Mouse (Mus musculus) adrenal gland, adult 2 months (tissue): ENCODE data around the gene Vsig8. TPM values are rescaled to one million over a fixed set of nuclear protein-coding genes. Genes with fewer than 3 reads are reported as not detected.

ENCODE experiments used
- DNase-seq: peaks from one replicate; pipeline ENCODE4 v3.0.0; 2021
- polyA plus RNA-seq: library from polyadenylated mRNA; depleted of rRNA; stranded (reverse); fragments of >200 nt; gene quantifications from 2 replicates; pipeline ENCODE4 v1.2.3, GENCODE M21; 2012
- total RNA-seq, 2 experiments: library from RNA; stranded (reverse); gene quantifications; 2 replicates each; pipeline ENCODE4 v1.2.3; 2021

The Vsig8 gene
- total and polyA plus RNA-seq, 3 experiments: 0.24 to 1.6 (median 0.61) TPM

DNA sequence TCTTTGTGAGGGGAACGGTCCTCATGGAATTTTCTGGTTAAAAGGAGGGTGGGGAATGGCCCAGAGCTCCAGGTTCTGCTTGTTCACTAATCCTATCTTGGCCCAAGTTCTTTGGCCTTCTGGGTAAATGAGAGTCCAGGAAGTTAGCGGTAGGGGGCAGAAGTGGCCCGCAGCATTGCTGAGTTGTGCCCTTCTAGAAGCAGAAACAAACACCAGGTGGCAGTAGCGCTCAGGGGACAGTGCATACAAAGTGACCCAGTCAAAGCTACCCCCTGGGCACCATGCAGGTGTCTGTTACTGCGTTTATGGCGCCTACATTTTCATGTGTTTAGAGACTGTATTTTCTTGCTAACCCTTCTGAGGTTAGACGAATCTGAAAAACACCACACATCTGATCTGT is 27.0 kb upstream of the Vsig8 start:
- peak; percentile 90 for DNase-seq

DNA sequence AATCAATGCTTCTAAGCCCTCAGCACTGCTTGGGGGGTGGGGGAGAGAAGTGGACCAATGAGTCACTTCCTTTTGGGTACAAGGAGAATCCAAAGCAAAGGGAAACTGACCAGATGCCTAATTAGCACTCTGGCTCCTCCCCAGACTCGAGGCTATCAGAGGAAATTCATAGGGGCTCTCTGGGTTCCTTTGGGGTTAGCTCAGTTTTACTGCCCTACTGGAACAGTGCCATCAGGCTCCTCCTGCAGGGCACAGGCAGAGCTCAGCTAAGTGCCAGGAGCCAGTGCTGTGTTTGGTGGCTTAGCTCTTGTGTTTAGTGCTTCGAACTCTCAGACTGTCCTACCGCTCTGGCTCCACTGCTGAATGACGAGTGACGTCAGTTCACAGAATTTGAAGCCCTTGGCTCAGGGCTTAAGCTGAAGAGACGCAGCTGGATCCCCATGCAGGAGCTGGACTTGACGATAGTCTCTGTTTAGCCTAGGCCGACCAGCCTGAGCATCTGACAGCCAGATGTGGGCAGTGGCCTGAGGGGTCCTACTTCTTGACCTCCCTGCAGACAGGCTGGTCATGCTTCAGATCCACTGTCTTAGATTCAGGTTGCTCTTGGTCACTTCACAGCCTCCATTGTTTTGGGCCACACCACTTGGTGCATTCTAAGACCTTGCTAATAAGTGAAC is 25.1 kb upstream of the Vsig8 start:
- no peak for DNase-seq

GRCm38 (mm10) chr1:172532551-172532950 is 23.2 kb upstream of the Vsig8 start:
- DNase-seq: peak; percentile 45

DNA sequence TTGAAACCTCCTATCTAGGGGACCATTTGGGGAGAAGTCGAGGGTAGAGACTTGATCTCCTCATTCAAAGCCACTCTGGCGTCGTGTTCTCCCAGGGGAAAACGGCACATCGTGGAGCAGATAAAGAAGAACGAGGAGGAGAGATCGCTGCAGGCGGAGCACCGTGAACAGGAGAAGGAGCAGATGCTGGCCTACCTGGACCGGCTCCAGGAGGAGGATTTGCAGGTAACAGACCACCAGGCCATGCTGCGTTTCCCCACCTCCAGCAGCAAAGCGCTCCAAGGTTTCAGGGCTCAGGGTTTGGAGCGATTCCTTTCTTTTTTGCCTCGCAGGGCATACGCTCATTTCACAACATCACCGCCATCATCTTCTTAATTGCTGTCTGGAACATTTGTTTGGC is 20.6 kb upstream of the Vsig8 start:
- no peak for DNase-seq

GRCm38 (mm10) chr1:172539827-172540226 is 15.9 kb upstream of the Vsig8 start:
- DNase-seq: no peak

GRCm38 (mm10) chr1:172540283-172540820 is 15.4 kb upstream of the Vsig8 start:
- DNase-seq: no peak

GRCm38 (mm10) chr1:172546062-172546461 is 9.7 kb upstream of the Vsig8 start:
- no peak for DNase-seq

GRCm38 (mm10) chr1:172548501-172548900 is 7.2 kb upstream of the Vsig8 start:
- no peak for DNase-seq

DNA sequence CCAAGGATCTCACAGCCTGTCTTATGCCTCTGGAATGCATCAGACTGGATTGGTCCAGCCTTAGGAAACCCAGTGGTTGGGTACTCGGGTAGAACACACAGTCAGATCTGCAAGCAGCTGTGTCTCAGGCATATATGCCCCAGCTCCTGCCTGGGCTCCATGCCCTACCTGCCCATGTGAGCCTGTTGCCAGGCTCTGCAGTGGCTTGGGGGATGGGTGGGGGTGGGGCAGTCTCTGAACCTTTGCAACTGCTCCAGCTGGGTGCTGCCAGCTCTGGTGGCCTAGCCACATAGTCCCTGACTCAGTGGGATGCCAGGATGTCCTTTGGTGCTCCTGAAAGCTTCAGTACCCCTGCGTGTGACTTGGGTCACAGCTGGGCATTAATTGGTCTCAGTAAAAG is 6.4 kb upstream of the Vsig8 start:
- no peak for DNase-seq

DNA sequence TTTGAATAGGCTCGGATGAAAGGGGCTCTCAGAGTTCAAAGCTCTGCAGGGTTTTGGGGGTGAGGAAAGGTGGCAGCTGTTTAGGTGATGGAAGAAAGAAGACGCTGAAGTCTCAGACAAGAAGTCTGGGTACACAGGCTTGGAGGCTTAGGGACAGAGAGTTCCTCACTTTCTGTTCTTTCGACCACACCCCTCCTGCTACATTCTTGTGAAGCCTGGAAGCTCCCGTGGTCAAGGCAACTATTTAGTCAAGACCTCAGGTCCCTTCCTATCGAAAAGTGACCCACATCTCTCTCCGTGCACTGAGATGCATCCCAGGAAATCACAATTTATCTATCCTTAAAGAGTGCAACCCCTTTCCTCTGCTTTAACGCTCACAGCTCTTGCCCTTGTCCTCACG is 6.0 kb upstream of the Vsig8 start:
- DNase-seq: no peak

GRCm38 (mm10) chr1:172550551-172550951 is 5.2 kb upstream of the Vsig8 start:
- peak; percentile 56 for DNase-seq

DNA sequence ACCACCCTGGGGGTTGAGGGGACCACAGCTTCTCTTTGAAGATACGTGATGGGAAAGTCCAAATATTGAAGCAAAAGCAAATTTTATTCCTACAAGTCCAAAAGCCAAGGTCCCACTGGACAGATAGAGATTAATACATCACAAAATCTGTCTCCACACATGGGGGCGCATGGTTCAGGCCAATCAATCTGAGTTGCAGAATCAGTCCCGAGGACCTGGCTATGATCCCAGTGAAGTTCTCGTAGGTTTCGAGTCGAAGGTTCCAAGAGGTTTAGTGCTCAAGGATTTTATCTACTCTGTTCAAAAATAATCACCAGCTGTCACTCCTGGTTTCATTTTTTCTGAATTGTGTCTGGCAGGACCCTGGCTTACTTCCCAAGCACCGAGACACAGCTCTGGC is 4.7 kb upstream of the Vsig8 start:
- no peak for DNase-seq

- no peak for DNase-seq
Observed at GRCm38 (mm10) chr1:172552623-172553022, 3.1 kb upstream of the Vsig8 start.

DNA sequence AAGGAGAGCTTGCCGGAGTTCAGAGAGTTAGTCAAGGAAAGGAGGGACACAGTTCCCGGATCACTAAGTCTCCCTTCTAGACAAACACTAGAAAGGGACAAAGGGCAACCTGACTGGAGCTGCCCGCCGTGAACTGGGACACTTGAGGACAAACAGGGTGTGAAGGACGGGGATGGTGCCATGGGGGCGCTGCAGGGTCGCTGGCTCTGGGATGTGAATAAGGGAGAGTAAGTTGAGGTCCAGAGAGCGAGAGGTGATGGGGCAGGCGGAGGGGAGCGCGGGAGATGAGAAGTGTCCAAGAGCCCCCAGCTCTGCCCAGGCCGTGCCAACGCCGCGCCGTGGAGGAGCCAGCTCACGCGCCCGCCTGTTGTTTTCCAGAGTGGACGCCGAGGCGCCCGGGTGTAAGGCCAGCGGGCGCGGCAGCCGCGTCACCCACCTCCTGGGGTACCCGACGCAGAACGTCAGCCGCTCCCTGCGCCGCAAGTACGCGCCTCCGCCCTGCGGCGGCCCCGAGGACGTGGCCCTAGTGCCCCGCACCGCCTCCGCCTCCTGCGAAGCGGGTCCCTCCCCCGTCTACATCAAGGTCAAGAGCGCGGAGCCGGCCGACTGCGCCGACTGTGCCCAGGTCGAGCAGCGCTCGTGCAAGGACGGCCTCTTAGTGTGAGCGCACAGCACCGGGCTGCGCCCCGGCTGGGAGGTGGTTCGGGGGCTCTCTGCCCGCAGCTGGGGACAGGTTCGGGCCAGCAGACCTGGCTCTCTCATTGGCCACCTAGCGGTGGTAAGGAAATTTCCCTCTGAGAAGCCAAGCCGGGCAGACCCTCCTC is 7.1 kb downstream of the Vsig8 start:
- DNase-seq: peak; percentile 93

DNA sequence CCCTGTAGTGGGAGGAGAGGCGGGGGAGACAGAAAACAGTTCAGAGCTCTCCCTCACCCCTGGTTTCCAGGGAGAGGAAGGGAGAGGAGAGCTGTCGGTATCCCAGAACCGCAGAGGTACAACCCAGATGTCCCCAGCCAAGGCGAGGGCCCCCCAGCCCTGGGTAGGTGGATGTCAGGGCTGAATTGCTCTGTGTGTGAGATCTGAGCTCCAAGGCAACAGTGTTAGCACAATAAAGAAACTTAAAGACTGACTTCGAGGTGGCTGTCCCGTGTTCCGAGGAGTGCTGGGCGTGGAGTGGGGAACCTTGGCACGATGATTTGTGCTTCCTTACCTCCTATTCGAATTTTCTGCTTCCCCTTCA is 7.7 kb downstream of the Vsig8 start:
- no peak for DNase-seq

DNA sequence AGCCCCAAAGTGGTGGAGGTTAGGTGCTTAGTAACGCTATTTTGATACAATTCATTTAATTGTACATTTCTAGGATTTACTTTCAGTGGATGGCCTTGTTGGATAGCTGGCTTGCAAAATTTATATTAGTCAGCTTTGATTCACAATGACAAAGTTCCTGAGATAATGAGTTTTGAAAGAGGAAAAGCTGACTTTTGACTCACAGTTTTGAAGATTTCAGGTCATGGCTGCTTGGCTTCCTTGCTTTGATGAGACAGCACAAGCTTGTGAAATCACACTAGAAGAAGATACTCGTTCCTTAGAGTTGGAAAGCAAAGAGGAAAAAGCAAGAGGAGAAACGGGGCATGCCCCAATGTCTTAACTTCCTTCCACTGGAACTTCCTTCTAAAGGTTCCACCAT is 10.4 kb downstream of the Vsig8 start:
- peak; percentile 49 for DNase-seq

- DNase-seq: no peak
Observed at GRCm38 (mm10) chr1:172567758-172568157, 12.0 kb downstream of the Vsig8 start.

GRCm38 (mm10) chr1:172580116-172580515 is 24.4 kb downstream of the Vsig8 start:
- peak; percentile 31 for DNase-seq

GRCm38 (mm10) chr1:172582436-172582835 is 26.7 kb downstream of the Vsig8 start:
- DNase-seq: no peak

- no peak for DNase-seq
Observed at GRCm38 (mm10) chr1:172584271-172584670, 28.5 kb downstream of the Vsig8 start.

- no peak for DNase-seq
Observed at GRCm38 (mm10) chr1:172585026-172585425, 29.3 kb downstream of the Vsig8 start.

- peak; percentile 37 for DNase-seq
Observed at GRCm38 (mm10) chr1:172585612-172586567, 30.2 kb downstream of the Vsig8 start.
